Mouse (Mus musculus) cerebellum, adult 11 months (tissue): ENCODE results near the gene Arfgap1.

ENCODE experiments used
- DNase-seq: peaks from one replicate; pipeline ENCODE4 v3.0.0; 2022

Gene Arfgap1

DNA sequence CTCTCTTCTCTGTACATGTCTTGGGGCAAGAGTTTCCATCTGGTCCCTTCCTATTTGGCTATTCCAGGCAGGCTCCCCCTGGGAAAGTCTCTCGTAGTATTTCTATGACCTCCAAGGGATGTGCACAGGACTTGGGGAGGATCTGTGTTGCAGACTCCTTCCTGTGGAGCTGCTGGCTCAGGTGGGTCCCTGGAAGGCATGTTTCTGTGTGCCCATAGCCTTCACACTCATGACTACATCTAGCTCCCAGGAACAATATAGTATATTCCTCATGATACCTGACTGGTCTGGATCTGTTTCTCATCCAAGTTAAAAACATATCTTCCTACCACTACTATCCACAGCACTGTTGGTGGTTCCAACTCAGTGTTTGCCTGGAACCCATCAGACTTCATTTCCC, 20.0 kb downstream of the Arfgap1 start:
- DNase-seq = no peak

DNA sequence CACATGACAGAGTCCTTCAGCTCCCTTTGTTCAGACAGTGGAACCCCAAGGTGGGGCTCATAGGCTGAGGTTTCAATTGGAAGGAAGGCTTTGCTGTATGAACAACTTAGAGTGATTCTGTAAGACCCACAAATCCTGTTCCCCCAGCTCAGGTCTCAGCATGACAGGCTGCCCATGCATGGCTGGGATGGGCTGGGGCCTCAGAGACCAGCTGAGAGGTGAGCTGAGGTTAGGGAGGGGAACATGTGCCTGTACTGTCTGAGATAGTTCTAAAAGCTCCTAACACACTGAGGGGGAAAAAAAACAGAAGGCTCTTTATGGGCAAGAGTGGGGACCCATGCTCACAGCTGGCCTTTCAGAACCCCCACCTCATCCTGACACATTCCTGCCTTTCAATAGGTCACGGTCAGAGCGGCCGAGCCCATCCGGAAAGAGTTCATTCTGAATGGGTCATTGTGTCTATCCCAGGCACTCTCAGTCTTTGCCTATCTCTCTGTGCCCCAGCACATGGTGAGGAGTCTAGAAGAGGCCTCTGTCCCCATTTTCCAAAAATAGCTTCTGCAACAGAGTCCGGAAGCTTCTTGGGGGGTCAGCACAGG, 20.5 kb downstream of the Arfgap1 start:
- DNase-seq = no peak

DNA sequence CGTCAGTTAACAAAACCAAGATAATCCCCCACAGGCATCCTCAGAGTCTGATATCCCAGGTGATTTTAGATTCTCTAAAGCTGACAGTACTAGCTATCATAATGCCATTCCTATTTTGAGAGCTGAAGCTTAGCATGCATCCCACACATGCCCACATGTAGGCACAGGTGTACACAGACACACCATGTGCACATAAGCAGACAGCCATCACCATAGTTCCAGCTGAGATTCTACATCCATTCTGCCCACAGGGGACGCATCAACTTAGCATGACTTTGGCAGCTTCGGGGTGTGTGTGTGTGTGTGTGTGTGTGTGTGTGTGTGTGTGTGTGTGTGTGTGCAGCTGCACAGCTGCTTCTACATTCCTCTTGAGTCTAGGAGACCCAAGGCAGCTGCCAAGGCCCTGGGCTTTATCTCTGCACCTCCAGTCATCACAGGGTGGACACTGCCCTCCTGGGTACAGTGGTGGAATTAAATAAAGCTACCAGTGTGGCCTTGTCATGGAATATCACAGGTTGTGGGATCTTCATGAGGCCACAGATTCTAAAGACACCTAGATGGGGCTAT, 21.4 kb downstream of the Arfgap1 start:
- no peak for DNase-seq

- DNase-seq = no peak
Measured at GRCm38 (mm10) chr2:180988948-180989347, 21.9 kb downstream of the Arfgap1 start.

- no peak for DNase-seq
Measured at GRCm38 (mm10) chr2:180990347-180990746, 23.3 kb downstream of the Arfgap1 start.

DNA sequence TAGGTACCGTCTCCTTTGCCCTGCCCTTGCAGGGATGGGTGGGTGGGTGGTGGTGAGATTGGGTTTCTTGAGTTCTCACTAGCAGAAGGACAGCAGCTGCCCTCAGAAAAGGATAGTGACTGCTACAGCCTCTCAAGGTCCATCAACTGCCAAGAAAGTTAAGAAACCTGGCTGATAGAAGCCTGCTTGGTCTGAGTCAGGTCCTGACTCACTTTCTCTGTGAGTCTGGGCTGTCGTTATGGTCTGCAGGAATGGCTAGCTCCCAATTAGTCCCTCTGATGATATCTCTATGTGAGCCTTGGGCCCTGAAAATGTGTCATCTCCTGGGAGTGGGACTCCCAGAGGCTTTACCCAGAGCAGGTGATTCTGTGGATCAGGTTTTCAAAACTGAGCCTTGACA, 27.3 kb downstream of the Arfgap1 start:
- no peak for DNase-seq

- DNase-seq = no peak
Measured at GRCm38 (mm10) chr2:180995457-180995856, 28.4 kb downstream of the Arfgap1 start.

- peak; percentile 30 for DNase-seq
Measured at GRCm38 (mm10) chr2:180996436-180996835, 29.4 kb downstream of the Arfgap1 start.

- DNase-seq = no peak
Measured at GRCm38 (mm10) chr2:180996905-180997304, 29.9 kb downstream of the Arfgap1 start.

- no peak for DNase-seq
Measured at GRCm38 (mm10) chr2:181007054-181007453, 40.0 kb downstream of the Arfgap1 start.

- no peak for DNase-seq
Measured at GRCm38 (mm10) chr2:181008339-181008738, 41.3 kb downstream of the Arfgap1 start.

DNA sequence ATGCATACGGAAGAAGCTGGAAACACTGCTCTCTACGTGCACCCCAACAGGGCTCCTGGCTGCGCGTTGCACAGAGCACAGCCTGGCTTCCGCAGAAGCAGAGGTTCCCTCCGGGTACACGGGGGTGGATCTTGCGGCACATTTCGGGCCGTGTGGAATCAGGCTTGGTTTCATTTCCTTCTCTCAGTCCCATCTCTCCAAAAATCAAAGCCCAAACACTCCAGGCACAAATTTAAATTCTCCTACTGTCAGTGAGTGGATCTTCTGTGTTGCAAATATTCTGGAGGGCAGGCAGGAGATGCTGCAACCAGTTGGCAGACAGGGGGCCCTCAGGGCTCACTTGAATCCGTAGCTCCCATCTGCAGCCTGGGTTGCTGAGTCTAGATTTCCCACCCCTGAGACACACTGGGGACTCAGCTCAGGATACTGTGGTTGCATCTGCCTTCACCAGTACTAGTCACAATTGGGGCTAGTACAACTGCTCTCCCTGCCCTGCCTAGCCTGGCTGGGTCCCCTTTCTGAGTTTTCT, 64.4 kb downstream of the Arfgap1 start:
- DNase-seq = no peak
